8 mouse cellular contexts compared by ENCODE assay signal in the genomic region with DNA sequence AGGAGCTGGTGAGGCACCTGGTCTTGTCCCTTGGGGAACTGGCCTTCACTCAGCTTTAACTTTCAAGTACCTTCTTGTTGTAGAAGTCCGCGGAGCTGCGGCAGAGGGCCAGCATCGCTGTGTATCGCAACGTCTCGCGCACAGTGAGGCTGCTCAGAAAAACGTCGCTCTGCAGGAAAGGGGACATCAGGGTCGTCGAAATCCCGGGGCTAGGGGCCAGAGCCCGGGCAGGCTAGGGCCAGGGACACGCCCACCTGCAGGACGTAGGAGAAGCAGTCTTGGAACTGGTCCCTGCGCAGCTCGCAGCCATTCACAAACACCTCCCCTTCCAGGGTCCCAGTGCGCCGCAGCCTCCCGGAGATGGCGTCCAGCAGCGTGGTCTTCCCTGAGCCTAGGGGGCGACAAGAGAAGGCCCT. TPM values are rescaled to one million over a fixed set of nuclear protein-coding genes. Genes with fewer than 3 reads are reported as not detected.
DNase-seq lines count a peak whose midpoint lies in the region; ATAC-seq and TF ChIP-seq lines count a peak whose summit lies in the region.

Abcg8 (plus strand) TSS at position 352 of the 416 bp plus-strand sequence.

- whole genome bisulfite sequencing in limb, embryonic 14.5 days, result under 1% methylated on average over 24 of the region's 24 CpGs
- WGBS in midbrain, embryonic 16.5 days, result 2% methylated on average over 24 of the region's 24 CpGs

- no peaks in the 10 kb centered on the region for H3K27me3 ChIP-seq in limb, embryonic 14.5 days (ENCODE audit: control insufficient read depth, insufficient read depth, low read length)
- peaks cover 9% of the 10 kb centered on the region for H3K27me3 ChIP-seq in midbrain, embryonic 16.5 days (ENCODE audit: control insufficient read depth, insufficient read depth, low read depth, low read length)

- intact Hi-C loops in gastrocnemius, postnatal 14 days (cut with DNase I; ENCODE audit: low total_unique reads), result no loop called here
- intact Hi-C loops in heart, postnatal 10 days (cut with DNase I), result no loop called here

- no peak within 1 kb of the TSS for H3K27ac ChIP-seq in brown adipose tissue, adult 24 weeks (replicated peaks; ENCODE audit: low read depth, low read length)
- H3K27ac ChIP-seq in limb, embryonic 14.5 days (replicated peaks; ENCODE audit: low read depth, low read length), result no peak within 1 kb of the TSS
- peak within 1 kb of the TSS; percentile 22; the same call in 1 of the 2 replicates for H3K27ac ChIP-seq in midbrain, embryonic 16.5 days (ENCODE audit: low read length)

- no peaks in the 10 kb centered on the region for H3K9me3 ChIP-seq in limb, embryonic 14.5 days (ENCODE audit: control insufficient read depth, low read length)
- H3K9me3 ChIP-seq in midbrain, embryonic 16.5 days (replicated peaks; ENCODE audit: control insufficient read depth, low read length, poor library complexity, severe bottlenecking), result no peaks in the 10 kb centered on the region

- peak within 1 kb of the TSS; percentile 32 for H3K9ac ChIP-seq in limb, embryonic 14.5 days (ENCODE audit: low read depth, low read length, severe bottlenecking)
- peak within 1 kb of the TSS; percentile 61 for H3K9ac ChIP-seq in midbrain, embryonic 16.5 days (ENCODE audit: low read depth, low read length)

- peak within 1 kb of the TSS; percentile 62 for H3K4me2 ChIP-seq in limb, embryonic 14.5 days (replicated peaks; ENCODE audit: low read depth, low read length, severe bottlenecking)
- H3K4me2 ChIP-seq in midbrain, embryonic 16.5 days (ENCODE audit: low read length), result peak within 1 kb of the TSS; percentile 70

- H3K4me1 ChIP-seq in brown adipose tissue, adult 24 weeks (ENCODE audit: control insufficient read depth, insufficient read depth, insufficient read length, low read length), result peaks cover 3% of the 10 kb centered on the region; the same call in 1 of the 2 replicates
- 0 out of 2 replicates have a peak, but pooled peaks cover 3% of the 10 kb centered on the region for H3K4me1 ChIP-seq in limb, embryonic 14.5 days (ENCODE audit: control insufficient read depth, insufficient read depth, low read length)
- peaks cover 23% of the 10 kb centered on the region for H3K4me1 ChIP-seq in midbrain, embryonic 16.5 days (ENCODE audit: control insufficient read depth, insufficient read depth, low read length)

- DNase-seq in gastrocnemius, postnatal 14 days, result peak; percentile 27
- no peak for DNase-seq in gastrocnemius, adult 8-10 months (ENCODE audit: low spot score in 2 of 2)
- peak; percentile 34 to 36 for DNase-seq in heart, postnatal 10 days
- DNase-seq in limb, embryonic 14.5 days (ENCODE audit: low spot score), result peak; percentile 27
- no peak for DNase-seq in thymus, postnatal 14 days
- DNase-seq in layer of hippocampus, adult 18-20 months (ENCODE audit: low spot score in 2 of 2), result no peak

- no peak for TF ChIP-seq POLR2A in limb, embryonic 14.5 days (IDR thresholded peaks at IDR 0.05; ENCODE audit: borderline replicate concordance, extremely low read depth, insufficient read depth, insufficient read length)

- ATAC-seq in limb, embryonic 14.5 days (ENCODE audit: low FRiP score, low read depth), result 0 out of 2 replicates have a peak, but pooled peaks have one; percentile 57
- ATAC-seq in midbrain, embryonic 16.5 days, result 0 out of 2 replicates have a peak, but pooled peaks have one; percentile 46

- no peaks in the 10 kb centered on the region for H3K36me3 ChIP-seq in limb, embryonic 14.5 days (ENCODE audit: control insufficient read depth, insufficient read depth, low read length)
- H3K36me3 ChIP-seq in midbrain, embryonic 16.5 days (ENCODE audit: control insufficient read depth, insufficient read depth, low read length), result no peaks in the 10 kb centered on the region

- peak within 1 kb of the TSS; percentile 52 for H3K4me3 ChIP-seq in brown adipose tissue, adult 24 weeks (ENCODE audit: insufficient read depth, low read depth, low read length)
- H3K4me3 ChIP-seq in limb, embryonic 14.5 days (replicated peaks; ENCODE audit: low read length), result peak within 1 kb of the TSS; percentile 32
- peak within 1 kb of the TSS; percentile 39 for H3K4me3 ChIP-seq in midbrain, embryonic 16.5 days (ENCODE audit: low read depth, low read length)

RNA-seq across cellular contexts. Expression of gene Abcg8, which starts in this region (rescaled TPM):
- total RNA-seq in gastrocnemius, postnatal 14 days (2021), result not detected
- total RNA-seq in gastrocnemius, adult 8-10 months (2022), result under 1 TPM in 1 of 4 experiments, not detected in 3; 0.08 TPM
- not detected in 2 replicates for polyA plus RNA-seq in brown adipose tissue, adult 24 weeks (2012; ENCODE audit: insufficient read depth, insufficient read length, missing spikeins)
- not detected for total RNA-seq in heart, postnatal 10 days (2021)
- polyA plus RNA-seq in limb, embryonic 14.5 days (2012; rRNA removed), result 0.16 and 0.27 TPM in 2 replicates
- 0.18 TPM in 1 of 2 replicates, not detected in the other for polyA plus RNA-seq in limb, embryonic 14.5 days (2014; fragmentation: Nextera tagmentation; extraction: Ambion mirVana)
- polyA plus RNA-seq in midbrain, embryonic 16.5 days (2015; fragmentation: Nextera tagmentation; extraction: Ambion mirVana), result 0.08 TPM in 1 of 2 replicates, not detected in the other
- total RNA-seq in layer of hippocampus, adult 18-20 months (2021), result not detected

Comparison
In these comparisons a context has a peak if more than half of its experiments do, and no peak if none do; other contexts are left out.
1. Peak in DNase-seq in gastrocnemius, postnatal 14 days; RNA of the gene not detected or under 1 TPM.
2. Peak in DNase-seq in heart, postnatal 10 days; RNA of the gene not detected or under 1 TPM.
3. Peak in DNase-seq, ATAC-seq, H3K4me3 ChIP-seq, H3K9ac ChIP-seq and H3K4me2 ChIP-seq in limb, embryonic 14.5 days; RNA of the gene not detected or under 1 TPM.
4. Peak in ATAC-seq, H3K4me3 ChIP-seq, H3K27ac ChIP-seq, H3K9ac ChIP-seq and H3K4me2 ChIP-seq in midbrain, embryonic 16.5 days; RNA of the gene not detected or under 1 TPM.